Mouse (Mus musculus) small intestine, adult 2 months (tissue): ENCODE results near the gene Mob1b.

Source experiments
- CTCF ChIP-seq: fragments of 200-500 bp; IDR thresholded peaks from 2 replicates; pipeline ENCODE4 v1.5.1; 2012; ENCODE audit warnings: low read depth, mild to moderate bottlenecking, control low read depth, inconsistent platforms, low read length, moderate library complexity, mixed read lengths; ENCODE audit not compliant: insufficient replicate concordance, insufficient read length; ENCODE audit errors: extremely low read depth
- POLR2A ChIP-seq: fragments of 200-500 bp; IDR thresholded peaks from 2 replicates; pipeline ENCODE4 v1.6.1; 2012; ENCODE audit warnings: low read depth, mild to moderate bottlenecking, control low read depth, inconsistent platforms, low read length, moderate library complexity

DNA sequence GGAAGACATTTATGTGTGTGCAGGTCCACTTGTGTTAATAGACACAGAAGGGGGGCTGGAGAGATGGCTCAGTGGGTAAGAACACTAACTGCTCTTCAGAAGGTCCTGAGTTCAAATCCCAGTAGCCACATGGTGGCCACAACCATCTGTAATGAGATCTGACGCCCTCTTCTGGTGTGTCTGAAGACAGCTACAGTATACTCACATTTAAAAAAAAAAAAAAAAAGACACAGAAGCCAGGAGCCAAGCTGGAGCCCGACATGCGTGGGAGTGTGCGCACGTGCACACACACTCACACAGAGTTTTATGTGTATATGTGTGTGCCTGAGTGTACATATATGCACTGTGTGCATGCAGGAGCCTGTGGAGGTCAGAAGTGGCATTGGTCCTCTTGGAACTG lies 42.0 kb downstream of the Mob1b start:
- TF ChIP-seq CTCF (no peak), POLR2A (no peak)
